ENCODE assay signal across 8 mouse cellular contexts in genomic region chr8:120563851-120564837, GRCm38 (mm10). TPM values are rescaled to one million over a fixed set of nuclear protein-coding genes. Genes with fewer than 3 reads are reported as not detected.
DNase-seq lines count a peak whose midpoint lies in the region; ATAC-seq lines count a peak whose summit lies in the region.

No protein-coding gene starts in this region.

- peaks cover 63% of the 10 kb centered on the region for H3K4me1 ChIP-seq in neural tube, embryonic 11.5 days (ENCODE audit: control insufficient read depth, insufficient read depth, low read length)
- H3K4me1 ChIP-seq in hindbrain, embryonic 16.5 days (ENCODE audit: control insufficient read depth, insufficient read depth, low read depth, low read length) = peaks cover 63% of the 10 kb centered on the region

- H3K4me3 ChIP-seq in neural tube, embryonic 11.5 days (ENCODE audit: low read depth, low read length) = no peak overlapping the region
- no peak overlapping the region for H3K4me3 ChIP-seq in hindbrain, embryonic 16.5 days (ENCODE audit: low read length)

- peak; percentile 68 for DNase-seq in neural tube, embryonic 11.5 days (ENCODE audit: low spot score)
- DNase-seq in neural tube, embryonic 10.5 days (ENCODE audit: extremely low spot score, low spot score) = no peak
- DNase-seq in cerebellum, adult 9-11 months = peak; percentile 83
- DNase-seq in gastrocnemius, postnatal 10 days = peak; percentile 83
- DNase-seq in left cerebral cortex, postnatal 4 days = peak; percentile 91
- peak; percentile 49 for DNase-seq in mesoderm, embryonic 11.5 days (ENCODE audit: low read depth, low spot score)
- peak; percentile 56 for DNase-seq in right cerebral cortex, postnatal 25 days

- H3K9ac ChIP-seq in neural tube, embryonic 11.5 days (ENCODE audit: low read length) = no peak overlapping the region
- H3K9ac ChIP-seq in hindbrain, embryonic 16.5 days (ENCODE audit: low read depth, low read length) = no peak overlapping the region

- H3K9me3 ChIP-seq in neural tube, embryonic 11.5 days (ENCODE audit: control insufficient read depth, low read length) = no peaks in the 10 kb centered on the region
- no peaks in the 10 kb centered on the region for H3K9me3 ChIP-seq in hindbrain, embryonic 16.5 days (ENCODE audit: control insufficient read depth, low read length)

- 56% methylated on average over 20 of the region's 20 CpGs for WGBS in neural tube, embryonic 11.5 days
- 10% methylated on average over 20 of the region's 20 CpGs for WGBS in hindbrain, embryonic 16.5 days

- peaks cover 31% of the 10 kb centered on the region for H3K36me3 ChIP-seq in neural tube, embryonic 11.5 days (ENCODE audit: control insufficient read depth, insufficient read depth, low read length)
- peaks cover 22% of the 10 kb centered on the region for H3K36me3 ChIP-seq in hindbrain, embryonic 16.5 days (ENCODE audit: control insufficient read depth, insufficient read depth, low read length)

- peak overlapping the region; percentile 67 for H3K27ac ChIP-seq in neural tube, embryonic 11.5 days (ENCODE audit: low read depth, low read length)
- peak overlapping the region; percentile 59 for H3K27ac ChIP-seq in hindbrain, embryonic 16.5 days (ENCODE audit: low read depth, low read length)

- intact Hi-C loops in left cerebral cortex, postnatal 4 days (cut with DNase I) = no loop called here

- ATAC-seq in neural tube, embryonic 11.5 days (ENCODE audit: insufficient read depth, low FRiP score, low TSS enrichment) = 0 out of 2 replicates have a peak, but pooled peaks have one; percentile 29
- peak; percentile 62 for ATAC-seq in hindbrain, embryonic 16.5 days

- no peaks in the 10 kb centered on the region for H3K27me3 ChIP-seq in neural tube, embryonic 11.5 days (ENCODE audit: control insufficient read depth, insufficient read depth, low read length)
- H3K27me3 ChIP-seq in hindbrain, embryonic 16.5 days (replicated peaks; ENCODE audit: control insufficient read depth, insufficient read depth, low read length) = no peaks in the 10 kb centered on the region

- H3K4me2 ChIP-seq in neural tube, embryonic 11.5 days (ENCODE audit: low read depth) = no peak overlapping the region
- H3K4me2 ChIP-seq in hindbrain, embryonic 16.5 days (ENCODE audit: low read length) = peak overlapping the region; percentile 10; the same call in 1 of the 2 replicates

RNA-seq across cellular contexts. Expression of gene Gins2, which starts 25.0 kb away (rescaled TPM):
- polyA plus RNA-seq in neural tube, embryonic 11.5 days (2014; fragmentation: Nextera tagmentation; extraction: Ambion mirVana) = 101 and 109 TPM in 2 replicates
- 1 to 10 TPM; 8.6 to 9.1 TPM for total RNA-seq in gastrocnemius, postnatal 10 days (2021)
- 20.6 and 22.0 TPM in 2 replicates for polyA plus RNA-seq in hindbrain, embryonic 16.5 days (2015; fragmentation: Nextera tagmentation; extraction: Ambion mirVana)
- total RNA-seq in left cerebral cortex, postnatal 4 days (2021) = 1 to 10 TPM; 4.8 to 5.7 TPM
